In the genomic region with DNA sequence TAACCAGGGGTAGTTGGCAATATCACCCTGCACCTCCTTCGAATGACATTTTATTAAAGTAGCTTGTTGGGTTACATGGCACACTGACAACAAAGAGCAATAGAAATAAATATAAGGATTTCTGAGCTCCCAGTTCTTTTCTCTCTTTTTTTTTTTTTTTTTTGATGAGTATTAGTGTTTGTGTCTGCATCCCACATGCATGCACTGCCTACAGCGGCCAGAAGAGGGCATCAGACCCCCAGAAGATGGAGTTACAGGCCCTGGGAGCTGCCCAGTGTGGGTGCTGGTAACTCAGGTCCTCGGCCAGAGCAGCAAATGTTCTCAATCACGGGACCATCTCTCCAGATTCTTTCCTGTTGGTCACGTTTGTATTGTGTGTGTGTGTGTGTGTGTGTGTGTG, we compare ENCODE assay signal across 16 mouse cellular contexts. TPM values are rescaled to one million over a fixed set of nuclear protein-coding genes. Genes with fewer than 3 reads are reported as not detected.
A peak's percentile ranks its signal among the peaks of the same experiment; 100 is the strongest.
DNase-seq lines count a peak whose midpoint lies in the region; ATAC-seq and TF ChIP-seq lines count a peak whose summit lies in the region.
"Had no signal": no experiment of that assay in that cellular context is flagged by ENCODE, and none has a peak within 500 bp of the region (broad histone marks: within the 10 kb centered on the region; RNA-seq: fewer than 3 reads in every experiment).

No protein-coding gene starts in this region.

- 65% methylated on average over 5 of the region's 5 CpGs for WGBS in hindbrain, embryonic 11.5 days
- 69% methylated on average over 5 of the region's 5 CpGs for WGBS in hindbrain, embryonic 10.5 days
- WGBS in lung, embryonic 14.5 days = 63% methylated on average over 5 of the region's 5 CpGs

- peaks cover 6% of the 10 kb centered on the region for H3K4me1 ChIP-seq in hindbrain, embryonic 11.5 days (replicated peaks; ENCODE audit: control insufficient read depth, insufficient read depth, low read length)
- H3K4me1 ChIP-seq in hindbrain, embryonic 10.5 days (replicated peaks) = peaks cover 25% of the 10 kb centered on the region
- no peaks in the 10 kb centered on the region; the same call in 1 of the 2 replicates for H3K4me1 ChIP-seq in lung, embryonic 14.5 days (ENCODE audit: insufficient read depth)
- no peaks in the 10 kb centered on the region for H3K4me1 ChIP-seq in ES-Bruce4 (ENCODE audit: control insufficient read depth, insufficient read depth, low read length)

- peak; percentile 24; the same call in 1 of the 2 replicates for TF ChIP-seq CTCF in lung, embryonic 14.5 days (IDR thresholded peaks at IDR 0.05; ENCODE audit: low read depth)
- TF ChIP-seq CTCF in ES-Bruce4 (IDR thresholded peaks at IDR 0.05; ENCODE audit: low read depth, low read length) = peak; percentile 69

- no peaks in the 10 kb centered on the region for H3K9me3 ChIP-seq in hindbrain, embryonic 11.5 days (ENCODE audit: control insufficient read depth, low read length)
- H3K9me3 ChIP-seq in hindbrain, embryonic 10.5 days = no peaks in the 10 kb centered on the region
- no peaks in the 10 kb centered on the region for H3K9me3 ChIP-seq in lung, embryonic 14.5 days (ENCODE audit: low read depth, low read length)
- no peaks in the 10 kb centered on the region for H3K9me3 ChIP-seq in ES-Bruce4 (replicated peaks; ENCODE audit: control insufficient read depth, insufficient read depth, low read length, poor library complexity, severe bottlenecking)
- H3K9me3 ChIP-seq: heart, embryonic 13.5 days; kidney, embryonic 15.5 days; limb, embryonic 12.5 days had no signal

- no peak for TF ChIP-seq EP300 in ES-Bruce4 (IDR thresholded peaks at IDR 0.05; ENCODE audit: insufficient read depth, low read depth, low read length)

- H3K4me2 ChIP-seq in hindbrain, embryonic 11.5 days (replicated peaks; ENCODE audit: low read depth, low read length) = no peak overlapping the region
- H3K4me2 ChIP-seq in lung, embryonic 14.5 days = no peak overlapping the region
- H3K4me2 ChIP-seq: heart, embryonic 13.5 days; hindbrain, embryonic 14.5 days; kidney, embryonic 15.5 days; limb, embryonic 12.5 days had no signal

- DNase-seq in hindbrain, embryonic 11.5 days (ENCODE audit: low spot score) = peak; percentile 25
- no peak for DNase-seq in hindbrain, embryonic 10.5 days (ENCODE audit: low spot score)
- DNase-seq in lung, embryonic 14.5 days = no peak
- no peak for DNase-seq in lung, postnatal 36 days
- DNase-seq in adrenal gland, postnatal 10 days = no peak
- no peak for DNase-seq in gastrocnemius, postnatal 4 days (ENCODE audit: low spot score in 2 of 2)
- DNase-seq: cerebellum, adult 8-10 months; thymus, postnatal 25 days had no signal

- peaks cover 25% of the 10 kb centered on the region for H3K27me3 ChIP-seq in hindbrain, embryonic 11.5 days (ENCODE audit: control insufficient read depth, insufficient read depth, low read length)
- H3K27me3 ChIP-seq in hindbrain, embryonic 10.5 days (ENCODE audit: insufficient read depth, poor library complexity, severe bottlenecking) = peaks cover 43% of the 10 kb centered on the region
- H3K27me3 ChIP-seq in lung, embryonic 14.5 days (ENCODE audit: insufficient read depth, low read length) = peaks cover 30% of the 10 kb centered on the region
- H3K27me3 ChIP-seq in ES-Bruce4 (ENCODE audit: control insufficient read depth, insufficient read depth, low read length, poor library complexity, severe bottlenecking) = no peaks in the 10 kb centered on the region; the same call in 1 of the 2 replicates

- ATAC-seq in hindbrain, embryonic 11.5 days (ENCODE audit: low FRiP score) = no peak
- no peak for ATAC-seq in lung, embryonic 14.5 days (ENCODE audit: insufficient read depth)
- ATAC-seq in megakaryocyte progenitor cell, adult 5-6 weeks (replicated peaks; ENCODE audit: poor library complexity) = peak; percentile 56; the same call in 1 of the 2 replicates
- ATAC-seq: activated CD4-positive, CD25-positive, alpha-beta regulatory T cell, adult 4 months had no signal

- H3K4me3 ChIP-seq in hindbrain, embryonic 11.5 days (ENCODE audit: low read depth, low read length) = no peak overlapping the region
- no peak overlapping the region for H3K4me3 ChIP-seq in hindbrain, embryonic 10.5 days
- no peak overlapping the region for H3K4me3 ChIP-seq in lung, embryonic 14.5 days (ENCODE audit: low read depth, low read length)
- no peak overlapping the region for H3K4me3 ChIP-seq in ES-Bruce4 (ENCODE audit: low read depth, low read length)
- H3K4me3 ChIP-seq: heart, embryonic 13.5 days; kidney, embryonic 15.5 days; limb, embryonic 12.5 days had no signal

- no peak overlapping the region for H3K27ac ChIP-seq in hindbrain, embryonic 11.5 days (ENCODE audit: low read depth, low read length)
- H3K27ac ChIP-seq in hindbrain, embryonic 10.5 days = no peak overlapping the region
- no peak overlapping the region for H3K27ac ChIP-seq in lung, embryonic 14.5 days (ENCODE audit: low read depth)
- no peak overlapping the region for H3K27ac ChIP-seq in ES-Bruce4 (ENCODE audit: insufficient read depth, low read length)
- H3K27ac ChIP-seq: heart, embryonic 13.5 days; hindbrain, embryonic 14.5 days; kidney, embryonic 15.5 days; limb, embryonic 12.5 days had no signal

- H3K9ac ChIP-seq in hindbrain, embryonic 11.5 days (ENCODE audit: low read depth, low read length) = no peak overlapping the region
- no peak overlapping the region for H3K9ac ChIP-seq in lung, embryonic 14.5 days
- H3K9ac ChIP-seq in ES-Bruce4 (ENCODE audit: low read depth, poor library complexity, severe bottlenecking) = no peak overlapping the region
- H3K9ac ChIP-seq: heart, embryonic 13.5 days; hindbrain, embryonic 14.5 days; kidney, embryonic 15.5 days; limb, embryonic 12.5 days had no signal

- no peak for TF ChIP-seq POLR2A in ES-Bruce4 (IDR thresholded peaks at IDR 0.05; ENCODE audit: insufficient read depth, low read length)

- no peaks in the 10 kb centered on the region for H3K36me3 ChIP-seq in hindbrain, embryonic 11.5 days (ENCODE audit: control insufficient read depth, insufficient read depth, low read length)
- no peaks in the 10 kb centered on the region for H3K36me3 ChIP-seq in hindbrain, embryonic 10.5 days
- no peaks in the 10 kb centered on the region for H3K36me3 ChIP-seq in lung, embryonic 14.5 days (ENCODE audit: insufficient read depth)
- no peaks in the 10 kb centered on the region for H3K36me3 ChIP-seq in ES-Bruce4 (ENCODE audit: control insufficient read depth, insufficient read depth, low read length, poor library complexity, severe bottlenecking)
- H3K36me3 ChIP-seq: heart, embryonic 13.5 days; kidney, embryonic 15.5 days; limb, embryonic 12.5 days had no signal

RNA-seq across cellular contexts. Expression of gene Ace, which starts 3.1 kb away (rescaled TPM):
- polyA plus RNA-seq in hindbrain, embryonic 11.5 days (2014; fragmentation: Nextera tagmentation; extraction: Ambion mirVana) = 0.46 and 0.53 TPM in 2 replicates
- polyA plus RNA-seq in hindbrain, embryonic 10.5 days (2016; fragmentation: Nextera tagmentation; extraction: Ambion mirVana) = 1.3 TPM in 2 replicates
- 4.8 and 5.4 TPM in 2 replicates for polyA plus RNA-seq in lung, embryonic 14.5 days (2014; fragmentation: Nextera tagmentation; extraction: Ambion mirVana)
- 0.18 TPM in 1 of 2 replicates, not detected in the other for polyA plus RNA-seq in ES-Bruce4 (2011; ENCODE audit: insufficient read depth, insufficient read length, low read depth, missing spikeins)
- total RNA-seq in megakaryocyte progenitor cell, adult 5-6 weeks (2015) = 0.15 and 0.59 TPM in 2 replicates
- 0.04 and 0.10 TPM in 2 replicates for total RNA-seq in megakaryocyte progenitor cell, adult 5-6 weeks (2017)
- total RNA-seq in adrenal gland, postnatal 10 days (2021) = 10 to 100 TPM; 12.9 to 15.4 TPM
- total RNA-seq in gastrocnemius, postnatal 4 days (2021) = 10 to 100 TPM; 23.0 to 35.7 TPM

RNA-seq across cellular contexts. Expression of gene Cyb561, which starts 11.6 kb away (rescaled TPM):
- polyA plus RNA-seq in hindbrain, embryonic 11.5 days (2014; fragmentation: Nextera tagmentation; extraction: Ambion mirVana) = 17.6 and 20.9 TPM in 2 replicates
- polyA plus RNA-seq in hindbrain, embryonic 10.5 days (2016; fragmentation: Nextera tagmentation; extraction: Ambion mirVana) = 20.0 and 23.6 TPM in 2 replicates
- 26.5 and 28.3 TPM in 2 replicates for polyA plus RNA-seq in lung, embryonic 14.5 days (2014; fragmentation: Nextera tagmentation; extraction: Ambion mirVana)
- 21.4 TPM in 2 replicates for polyA plus RNA-seq in ES-Bruce4 (2011; ENCODE audit: insufficient read depth, insufficient read length, low read depth, missing spikeins)
- total RNA-seq in megakaryocyte progenitor cell, adult 5-6 weeks (2015) = 0.52 and 0.90 TPM in 2 replicates
- total RNA-seq in megakaryocyte progenitor cell, adult 5-6 weeks (2017) = 0.68 and 0.96 TPM in 2 replicates
- 100 to 1,000 TPM; 123 to 140 TPM for total RNA-seq in adrenal gland, postnatal 10 days (2021)
- total RNA-seq in gastrocnemius, postnatal 4 days (2021) = 1 to 10 TPM; 4.9 to 5.0 TPM

RNA-seq across cellular contexts. Expression of gene Ace3, which starts 29.8 kb away (rescaled TPM):
- polyA plus RNA-seq in hindbrain, embryonic 11.5 days (2014; fragmentation: Nextera tagmentation; extraction: Ambion mirVana) = not detected in 2 replicates
- not detected in 2 replicates for polyA plus RNA-seq in hindbrain, embryonic 10.5 days (2016; fragmentation: Nextera tagmentation; extraction: Ambion mirVana)
- not detected in 2 replicates for polyA plus RNA-seq in lung, embryonic 14.5 days (2014; fragmentation: Nextera tagmentation; extraction: Ambion mirVana)
- not detected in 2 replicates for polyA plus RNA-seq in ES-Bruce4 (2011; ENCODE audit: insufficient read depth, insufficient read length, low read depth, missing spikeins)
- not detected in 2 replicates for total RNA-seq in megakaryocyte progenitor cell, adult 5-6 weeks (2015)
- total RNA-seq in megakaryocyte progenitor cell, adult 5-6 weeks (2017) = not detected in 2 replicates
- total RNA-seq in adrenal gland, postnatal 10 days (2021) = not detected
- not detected for total RNA-seq in gastrocnemius, postnatal 4 days (2021)
- total RNA-seq: layer of hippocampus, postnatal 25 days had no signal
- polyA plus RNA-seq: activated CD4-positive, CD25-positive, alpha-beta regulatory T cell, adult 4 months; heart, embryonic 13.5 days; hindbrain, embryonic 14.5 days; kidney, embryonic 15.5 days; limb, embryonic 12.5 days had no signal

RNA-seq across cellular contexts. Expression of gene Kcnh6, which starts 43.2 kb away (rescaled TPM):
- polyA plus RNA-seq in hindbrain, embryonic 11.5 days (2014; fragmentation: Nextera tagmentation; extraction: Ambion mirVana) = 0.46 and 0.75 TPM in 2 replicates
- 0.52 and 0.61 TPM in 2 replicates for polyA plus RNA-seq in hindbrain, embryonic 10.5 days (2016; fragmentation: Nextera tagmentation; extraction: Ambion mirVana)
- 0.31 and 0.39 TPM in 2 replicates for polyA plus RNA-seq in lung, embryonic 14.5 days (2014; fragmentation: Nextera tagmentation; extraction: Ambion mirVana)
- 0.21 and 0.68 TPM in 2 replicates for polyA plus RNA-seq in ES-Bruce4 (2011; ENCODE audit: insufficient read depth, insufficient read length, low read depth, missing spikeins)
- total RNA-seq in megakaryocyte progenitor cell, adult 5-6 weeks (2015) = 0.15 and 0.20 TPM in 2 replicates
- total RNA-seq in megakaryocyte progenitor cell, adult 5-6 weeks (2017) = not detected in 2 replicates
- total RNA-seq in adrenal gland, postnatal 10 days (2021) = under 1 TPM; 0.24 to 0.61 TPM
- total RNA-seq in gastrocnemius, postnatal 4 days (2021) = under 1 TPM in 1 of 2 experiments, not detected in 1; 0.31 TPM
- polyA plus RNA-seq: activated CD4-positive, CD25-positive, alpha-beta regulatory T cell, adult 4 months had no signal
